Mouse (Mus musculus) cerebellum, postnatal 25 days (tissue): ENCODE data around the gene Pth1r.

Source experiments
- DNase-seq, 2 experiments: peaks; one replicate each; pipeline ENCODE4 v3.0.0; 2021; ENCODE audit warnings: mixed read lengths in 2 of 2

The Pth1r gene

DNA sequence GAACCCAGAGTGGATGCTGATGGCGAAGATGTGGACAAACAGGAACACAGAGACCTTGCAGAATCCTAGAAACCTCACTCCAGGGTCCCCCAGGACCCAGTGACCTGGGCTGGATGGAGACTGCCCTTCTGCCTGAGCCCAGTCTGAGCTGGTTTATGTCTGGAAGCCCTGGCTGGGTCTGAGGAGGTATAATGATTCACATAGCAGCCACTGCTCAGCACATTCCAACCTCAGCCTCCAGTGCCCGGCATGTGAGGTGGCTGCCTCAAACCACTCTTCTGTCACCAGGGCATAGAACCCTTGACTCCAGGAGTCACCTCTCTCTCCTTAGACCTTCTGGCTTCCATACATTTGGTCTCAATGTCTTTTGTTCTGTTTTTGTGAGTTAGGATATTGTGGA lies 1.5 kb upstream of the Pth1r start:
- DNase-seq = no peak

DNA sequence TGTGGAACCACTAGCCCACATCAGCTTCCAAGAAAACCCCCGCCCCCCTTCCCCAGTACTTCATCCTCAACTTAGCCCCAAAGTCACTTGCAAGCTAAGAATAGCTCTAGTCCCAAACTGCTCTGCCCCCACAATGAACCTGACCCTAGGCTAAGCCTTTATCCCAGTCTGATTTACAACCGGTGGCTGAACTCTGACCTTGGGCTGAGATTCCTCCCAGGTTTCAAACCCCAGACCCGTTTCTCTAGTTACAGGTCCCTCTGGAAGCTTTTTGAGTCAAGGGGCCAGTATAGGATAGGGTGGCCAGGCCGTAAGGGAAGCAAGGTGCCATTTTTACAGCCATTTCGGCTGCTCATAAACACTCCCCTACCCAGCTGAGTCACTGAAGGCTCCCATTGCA lies 707 bp downstream of the Pth1r start:
- DNase-seq = no peak

DNA sequence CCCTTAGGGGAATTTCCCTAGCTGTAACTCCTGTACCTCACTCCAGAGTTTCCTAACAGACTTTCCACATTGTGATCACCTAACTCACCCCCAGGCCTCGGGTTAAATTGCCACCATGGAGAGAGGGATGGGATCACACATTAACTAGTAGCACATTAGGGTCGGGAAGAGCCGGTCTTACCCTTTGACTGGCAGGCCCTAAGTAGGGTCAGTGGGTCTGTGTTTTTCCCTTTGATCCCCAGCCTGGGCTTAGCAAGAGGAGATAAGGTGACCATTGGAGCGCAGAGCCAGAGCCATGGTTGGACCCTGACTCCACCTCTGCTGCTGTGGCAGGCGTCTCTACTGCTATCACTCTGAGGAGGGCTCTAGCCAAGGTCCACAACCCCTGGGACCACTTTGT lies 1.2 kb downstream of the Pth1r start:
- DNase-seq = no peak

DNA sequence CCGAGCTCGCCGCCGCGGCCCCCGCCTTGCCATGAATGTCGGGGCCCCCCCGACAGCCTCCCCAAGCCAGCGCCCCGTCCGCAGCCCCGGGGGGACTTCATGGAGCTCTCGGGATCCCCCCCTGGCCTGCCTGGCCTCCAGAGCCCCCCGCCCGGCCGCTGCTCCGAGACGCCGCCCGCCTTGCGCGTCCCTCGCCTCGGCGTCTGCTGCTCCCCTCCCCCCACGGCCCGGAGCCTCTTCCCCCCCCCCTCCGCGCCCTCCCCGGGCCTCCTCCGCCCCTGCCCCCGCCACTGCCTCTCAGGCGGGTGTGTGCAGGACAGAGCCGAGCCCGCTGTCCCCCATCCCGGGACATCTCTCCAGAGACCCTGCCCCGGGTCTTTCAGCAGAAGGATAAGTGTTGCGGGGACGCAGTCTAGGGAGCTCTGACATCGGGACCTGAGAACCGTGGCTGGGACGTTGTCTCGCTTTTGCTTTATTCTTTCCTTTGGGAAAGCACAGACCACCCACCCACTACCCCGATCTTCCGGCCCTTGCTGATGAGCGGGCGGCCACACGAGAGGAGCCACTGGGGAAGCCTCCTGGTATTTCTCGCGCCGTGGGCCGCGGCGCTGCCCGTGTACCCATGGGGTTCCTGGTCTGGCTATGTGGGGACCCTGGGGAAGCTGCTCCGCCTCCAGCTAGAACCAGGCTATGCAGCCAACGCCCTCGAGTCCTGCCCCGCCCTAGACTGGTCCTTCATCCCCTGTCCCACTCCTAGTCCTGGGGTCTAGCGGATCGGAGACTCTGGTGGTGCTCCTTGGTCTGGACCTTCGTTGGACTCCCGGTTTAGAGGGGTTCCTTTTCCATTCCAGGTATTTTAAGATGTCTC lies 3.3 kb downstream of the Pth1r start:
- peak in 1 of 2 experiments; percentile 37 for DNase-seq

DNA sequence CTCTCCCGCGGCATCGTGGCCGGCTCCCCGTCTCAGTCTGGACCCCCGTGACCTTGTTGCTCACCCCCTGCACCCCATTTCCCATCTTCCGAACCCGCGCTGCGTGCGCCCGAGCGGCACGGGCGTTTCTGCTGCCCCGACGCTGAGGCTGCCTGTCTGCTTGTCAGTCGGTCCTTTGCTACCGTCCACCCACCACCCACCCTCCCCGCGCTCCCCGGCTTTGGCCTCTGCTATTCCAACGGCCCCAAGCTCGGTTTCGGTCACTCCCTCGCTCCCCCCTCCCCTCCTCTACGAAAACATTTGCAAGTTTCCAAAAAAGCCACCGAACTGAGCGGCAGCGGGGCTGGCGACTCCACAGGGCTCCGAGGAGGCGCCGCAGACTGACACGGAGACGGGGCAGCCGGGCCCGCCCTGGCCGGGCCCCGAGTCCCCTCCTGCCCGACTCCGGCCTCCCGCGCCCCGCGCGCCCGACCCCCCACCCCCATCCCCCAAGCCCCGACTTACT lies 3.9 kb downstream of the Pth1r start:
- DNase-seq = peak in 1 of 2 experiments; percentile 32

DNA sequence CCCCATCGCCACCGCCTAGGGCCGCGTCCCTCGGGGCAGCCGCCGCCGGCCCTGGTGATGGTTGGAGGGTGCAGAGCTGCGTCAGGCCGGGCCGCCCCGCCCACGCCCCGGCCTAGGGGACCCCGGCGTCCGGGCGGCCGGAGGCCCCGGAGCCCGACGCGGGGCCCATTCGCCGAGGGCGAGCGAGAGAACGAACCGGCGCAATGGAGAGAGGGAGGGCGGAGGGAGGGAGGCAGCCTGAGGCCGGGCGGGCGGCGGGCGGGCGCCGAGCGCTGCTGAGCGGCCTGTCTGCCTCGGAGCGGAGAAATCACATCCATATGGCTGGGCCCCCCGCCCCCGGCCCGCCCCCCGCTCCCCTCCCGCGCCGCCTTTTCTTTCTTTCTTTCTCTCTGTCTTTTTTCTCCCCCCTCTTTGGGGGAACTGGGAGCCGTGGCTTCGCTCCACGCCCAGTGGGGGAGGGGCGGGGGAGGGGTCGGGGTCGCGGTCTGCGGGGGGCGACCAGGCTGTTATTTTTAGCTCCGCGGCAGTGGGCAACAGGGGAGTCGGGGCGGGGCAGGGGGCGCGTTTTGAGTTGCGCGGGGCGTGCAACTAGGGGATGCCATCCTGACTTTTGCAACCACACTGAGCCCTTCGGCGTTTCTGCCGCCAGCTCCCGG lies 4.5 kb downstream of the Pth1r start:
- peak in 1 of 2 experiments; percentile 46 for DNase-seq

DNA sequence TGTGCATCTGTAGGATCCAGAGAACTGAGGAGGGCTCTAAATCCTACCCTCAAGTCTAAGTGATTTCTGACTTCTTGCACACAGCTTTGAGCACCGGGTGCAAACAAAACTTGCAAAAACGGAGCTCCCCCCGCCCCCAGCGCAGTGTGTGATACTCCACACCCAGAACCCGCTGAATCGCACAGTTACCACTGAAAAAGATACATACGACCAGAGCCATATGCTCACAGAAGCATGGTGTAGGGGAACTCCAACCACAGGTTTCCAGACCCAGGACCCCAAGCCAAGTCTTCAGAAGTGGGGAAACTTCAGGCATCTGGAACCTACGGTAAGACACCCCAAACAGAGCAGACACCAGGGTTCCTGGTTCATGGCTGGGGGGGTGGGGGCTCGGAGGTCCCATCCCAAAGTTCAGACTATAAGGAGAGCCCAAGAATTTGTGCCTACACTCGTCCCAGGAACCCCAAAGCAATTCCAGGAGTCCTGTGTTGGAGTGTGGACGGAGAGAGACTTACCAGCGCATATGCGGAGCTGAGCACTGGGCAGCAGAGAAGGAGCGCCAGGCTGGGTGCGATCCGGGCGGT lies 5.1 kb downstream of the Pth1r start, which contains the start of gene Myl3:
TSS of gene Myl3 (plus strand) at position 151 of the 584 bp plus-strand sequence.
- no peak for DNase-seq

DNA sequence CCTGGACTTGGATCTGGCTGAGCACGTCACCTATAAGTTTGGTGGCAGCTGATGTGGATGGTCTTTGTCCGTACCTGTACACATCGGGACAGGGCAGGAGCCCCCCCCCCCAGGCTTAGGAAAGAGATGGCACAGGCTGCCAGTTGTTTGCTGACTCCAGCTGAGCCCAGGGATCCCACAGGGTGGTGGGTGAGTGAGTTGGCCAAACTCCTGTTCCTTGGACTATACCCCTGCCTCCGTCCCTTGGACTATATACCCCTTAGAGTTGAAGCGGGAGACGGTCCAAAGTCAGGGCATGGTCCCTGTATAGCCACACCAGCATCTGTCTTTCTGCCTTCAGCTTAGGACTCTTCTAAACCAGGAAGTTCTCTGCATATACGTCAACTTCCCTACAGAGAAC lies 7.0 kb downstream of the Pth1r start:
- DNase-seq = no peak

DNA sequence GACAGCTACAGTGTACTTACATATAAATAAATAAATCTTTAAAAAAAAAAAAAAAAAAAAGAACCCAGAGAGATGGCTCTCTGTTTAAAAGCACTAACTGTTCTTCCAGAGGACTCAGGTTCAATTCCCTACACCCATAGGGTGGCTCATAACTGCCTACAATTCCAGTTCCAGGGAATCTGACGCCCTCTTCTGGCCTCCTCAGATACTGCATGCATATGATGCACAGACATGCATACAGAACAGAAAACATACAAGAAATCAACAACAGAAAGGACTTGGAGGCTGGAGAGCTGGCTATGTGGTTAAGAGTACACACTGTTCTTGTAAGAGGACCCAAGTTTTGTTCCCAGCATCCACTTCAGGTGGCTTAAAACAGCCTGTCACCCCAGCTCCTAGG lies 8.9 kb downstream of the Pth1r start:
- no peak for DNase-seq

DNA sequence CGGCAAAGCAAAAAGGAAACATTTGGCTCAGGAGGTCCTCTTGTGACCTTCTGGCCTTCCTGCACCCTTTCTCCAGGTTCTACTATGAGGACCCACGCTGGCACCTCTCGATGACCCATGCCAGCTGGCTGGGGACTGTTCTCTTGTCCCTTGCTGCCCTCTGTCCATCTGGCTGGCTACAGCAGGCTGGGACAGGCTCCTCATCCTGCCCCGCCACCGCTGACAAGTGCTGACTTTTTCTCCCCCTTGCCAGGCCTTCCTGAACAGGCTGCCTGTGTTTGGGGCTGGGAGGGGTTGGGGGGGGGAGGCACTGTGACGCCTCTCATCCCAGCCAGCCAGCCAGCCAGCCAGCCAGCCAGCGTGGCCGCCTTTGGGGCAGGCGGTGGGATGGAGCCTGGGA lies 10.6 kb downstream of the Pth1r start:
- peak in 1 of 2 experiments; percentile 41 for DNase-seq

DNA sequence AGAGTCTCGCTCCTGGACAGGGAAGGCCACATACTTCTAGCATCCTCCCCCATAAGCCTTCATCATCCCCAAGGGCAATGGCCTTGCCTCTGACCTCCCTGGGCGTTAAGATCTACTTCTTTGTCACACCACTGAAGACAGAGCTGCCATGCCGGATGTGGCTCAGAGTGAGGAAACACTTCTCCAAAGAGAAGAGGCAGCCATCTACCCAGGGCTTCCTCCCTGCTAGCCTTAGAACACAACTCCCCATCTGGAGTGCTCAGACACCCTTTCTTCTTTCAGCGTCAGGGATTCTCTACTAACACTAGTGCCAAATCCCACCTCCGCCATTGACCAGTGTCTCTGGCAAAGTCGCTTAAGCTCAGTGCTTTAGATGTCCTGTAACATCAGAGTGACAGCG lies 12.8 kb downstream of the Pth1r start:
- no peak for DNase-seq

DNA sequence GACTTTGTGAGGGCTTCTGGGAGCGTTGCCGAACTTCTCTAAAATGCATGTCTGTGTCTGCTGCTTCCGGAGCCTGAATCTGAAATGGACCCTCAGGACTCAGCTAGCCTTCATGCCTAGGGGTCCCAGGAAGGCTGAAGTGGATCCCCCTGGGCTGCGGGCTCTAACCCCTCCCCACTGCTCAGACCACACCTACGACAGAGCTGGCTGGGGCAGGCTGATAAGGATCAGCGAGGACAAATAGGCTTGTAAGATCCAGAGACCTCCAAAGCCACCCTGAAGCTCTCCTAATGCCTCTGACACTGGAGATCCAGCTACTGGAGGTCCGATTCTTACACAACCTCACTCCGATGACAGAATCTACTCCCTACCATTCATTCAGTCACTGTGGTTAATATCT lies 13.8 kb downstream of the Pth1r start:
- no peak for DNase-seq

DNA sequence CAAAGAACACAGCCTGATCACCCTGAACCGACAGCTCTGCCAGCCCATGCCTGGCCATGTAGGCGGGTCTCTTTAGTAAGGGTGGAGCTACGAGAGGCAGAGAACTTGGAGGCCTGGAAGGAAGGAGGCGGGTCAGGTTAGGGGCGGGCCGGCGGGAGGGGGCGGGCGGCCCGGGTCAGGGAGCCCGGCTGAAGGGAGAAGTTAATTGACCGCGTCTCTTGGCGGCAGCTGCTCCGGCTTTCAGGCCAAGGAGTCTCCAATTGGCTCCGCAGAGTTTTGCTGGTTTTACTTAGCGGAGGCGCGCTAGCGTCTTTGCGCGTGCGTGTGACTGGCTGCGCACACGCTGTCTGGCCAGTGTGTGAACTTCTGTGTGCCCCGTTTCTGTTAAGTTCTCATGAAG lies 14.3 kb downstream of the Pth1r start:
- DNase-seq = peak; percentile 37 to 53

DNA sequence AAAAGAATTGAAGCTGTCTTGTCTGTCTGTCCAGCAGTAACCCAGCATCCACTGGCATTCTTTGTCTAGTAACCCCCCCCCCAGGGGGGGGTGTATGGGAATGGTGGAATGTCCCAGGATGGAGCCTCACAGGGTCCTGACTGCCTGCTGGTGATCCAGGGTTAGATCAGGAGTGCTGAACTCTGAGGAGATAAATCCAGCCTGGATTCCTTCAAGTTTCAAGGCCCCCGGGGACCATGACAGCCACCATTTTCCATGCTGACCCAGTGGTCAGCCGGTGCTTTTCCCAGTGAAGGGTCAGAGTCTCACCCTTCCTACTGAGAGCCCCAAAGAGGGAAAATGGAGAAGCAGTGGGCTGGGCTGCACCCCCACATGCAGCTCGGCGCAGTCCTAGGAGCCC lies 15.1 kb downstream of the Pth1r start:
- no peak for DNase-seq

DNA sequence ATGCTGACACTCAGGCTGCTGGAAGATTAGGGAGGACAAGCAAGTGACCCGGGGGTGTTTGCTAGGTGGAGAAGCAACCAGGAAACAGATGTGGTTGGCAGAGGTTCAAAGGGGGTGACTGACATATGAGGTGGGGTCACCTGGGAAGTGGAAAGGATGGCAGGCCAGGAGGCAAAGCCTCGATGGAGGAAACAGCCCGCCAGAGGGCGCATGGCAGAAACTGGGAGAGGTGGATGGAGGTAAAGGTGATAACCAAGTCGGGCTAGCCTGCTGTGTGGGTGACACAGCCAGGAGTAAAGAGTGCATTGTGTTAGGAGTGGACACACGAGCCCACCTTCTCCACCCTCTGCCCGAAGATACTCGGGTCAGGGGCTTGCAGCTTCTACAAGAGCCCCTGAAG lies 17.1 kb downstream of the Pth1r start:
- DNase-seq = peak; percentile 60 to 78

DNA sequence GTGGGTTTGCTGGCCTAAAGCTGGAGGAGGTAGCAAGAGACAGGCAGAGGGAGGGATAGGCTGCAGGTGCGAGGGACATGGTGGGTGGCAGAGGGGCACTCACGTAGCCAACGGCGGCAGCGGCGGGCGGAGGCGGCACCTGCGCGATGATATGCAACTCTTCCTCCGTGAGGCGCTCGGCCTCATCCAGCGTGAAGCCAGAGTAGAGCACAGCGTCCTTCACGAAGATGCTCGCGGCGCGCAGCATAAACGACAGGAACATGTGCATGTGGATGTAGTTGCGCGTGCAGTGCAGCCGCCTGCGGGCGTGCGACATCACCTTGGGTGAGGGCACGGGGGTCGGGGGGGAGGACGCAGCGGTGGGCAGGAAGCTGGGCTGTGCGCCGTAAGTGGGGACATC lies 20.1 kb downstream of the Pth1r start:
- DNase-seq = no peak

DNA sequence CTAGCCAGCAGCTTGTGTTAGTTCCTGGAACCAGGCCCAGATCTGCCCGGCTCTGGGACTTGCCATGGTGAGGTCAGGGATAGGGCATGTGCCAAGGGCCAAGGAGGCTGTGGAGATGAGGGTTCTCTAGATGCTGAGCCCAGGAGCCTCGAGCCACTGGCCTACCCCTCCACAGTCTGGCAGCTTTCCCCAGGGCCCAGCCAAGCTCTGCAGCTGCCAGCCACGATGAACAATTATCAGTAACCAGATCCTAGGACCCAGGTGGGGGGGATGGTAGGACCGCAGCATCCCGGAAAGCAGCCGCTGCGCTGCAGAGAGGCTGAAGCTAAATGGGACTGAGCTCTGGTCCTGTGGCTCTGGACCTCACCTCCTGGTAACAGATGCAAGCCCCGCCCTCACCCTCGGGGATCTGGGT lies 21.2 kb downstream of the Pth1r start:
- DNase-seq = peak in 1 of 2 experiments; percentile 46

DNA sequence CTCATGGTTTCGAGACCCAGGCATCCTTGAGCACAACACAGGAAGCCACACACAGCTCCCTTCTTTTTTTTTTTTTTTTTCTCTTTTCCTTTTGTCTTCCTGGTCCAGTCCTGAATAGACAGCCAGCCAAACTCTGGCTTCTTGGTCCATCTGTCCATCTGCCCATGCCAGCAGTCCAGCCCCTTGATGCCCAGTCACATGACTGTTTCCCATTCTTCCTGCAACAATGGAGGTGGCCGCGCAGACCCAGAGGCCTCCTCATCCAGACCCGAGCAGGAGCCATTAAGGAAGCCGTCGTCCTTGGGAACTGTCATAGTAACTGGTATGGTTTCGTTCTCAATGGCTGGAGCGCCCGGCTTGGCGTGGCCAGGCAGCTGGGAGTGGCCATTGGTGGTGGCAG lies 24.9 kb downstream of the Pth1r start:
- DNase-seq = no peak

DNA sequence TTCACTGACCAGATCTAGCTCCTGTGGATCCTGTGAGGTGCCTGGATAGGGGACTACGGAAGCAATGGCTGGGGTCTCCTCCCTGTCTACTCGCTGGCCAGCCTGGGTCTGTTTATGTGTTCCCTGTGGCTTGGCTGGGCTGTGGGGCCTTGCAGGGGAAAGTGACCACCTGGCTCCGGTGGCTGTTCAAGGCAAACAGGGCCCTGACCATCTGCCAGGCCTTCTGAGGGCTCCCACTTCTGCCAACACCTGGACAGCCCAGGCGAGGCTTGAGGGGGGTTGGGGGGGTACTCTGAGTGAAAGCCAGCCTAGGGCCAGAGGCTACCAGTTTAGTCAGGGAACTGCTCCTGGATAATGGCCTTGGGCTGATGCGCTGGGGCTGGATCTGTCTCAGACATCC lies 27.0 kb downstream of the Pth1r start:
- no peak for DNase-seq

DNA sequence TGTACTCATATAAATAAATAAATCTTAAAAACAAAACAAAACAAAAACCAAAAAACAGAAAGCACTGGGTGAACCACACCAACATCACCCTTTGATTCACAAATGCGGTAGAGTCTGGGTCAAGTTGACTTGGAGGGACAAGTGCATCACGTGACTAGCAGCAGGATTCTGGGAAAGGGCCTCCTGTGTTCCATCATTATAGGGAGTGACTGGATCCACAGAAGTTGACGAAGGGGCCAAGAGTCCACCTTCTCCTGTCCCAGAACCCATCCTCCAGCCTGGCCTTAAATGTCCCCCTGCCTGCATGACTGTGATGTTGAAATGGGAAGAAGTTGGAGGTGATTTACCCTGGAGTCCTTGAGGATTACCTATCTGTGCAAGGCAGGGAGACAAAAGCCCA lies 28.1 kb downstream of the Pth1r start:
- no peak for DNase-seq

DNA sequence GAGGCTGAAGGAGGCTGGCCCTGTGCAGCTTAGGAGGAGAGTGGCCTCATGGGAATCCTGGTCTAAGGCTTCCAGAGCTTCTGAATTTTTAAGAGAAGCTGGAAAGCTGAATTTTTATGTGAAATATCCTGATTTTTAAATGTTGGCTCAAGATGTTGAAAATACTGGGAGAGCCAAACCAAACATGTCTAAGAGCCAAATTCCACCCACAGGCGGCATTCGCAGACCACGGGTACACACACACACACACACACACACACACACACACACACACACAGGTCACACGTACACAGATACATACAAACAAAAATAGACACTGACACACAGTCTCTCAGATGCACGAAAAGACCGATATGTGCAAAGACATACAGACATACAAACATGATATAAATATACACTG lies 28.9 kb downstream of the Pth1r start:
- DNase-seq = no peak

DNA sequence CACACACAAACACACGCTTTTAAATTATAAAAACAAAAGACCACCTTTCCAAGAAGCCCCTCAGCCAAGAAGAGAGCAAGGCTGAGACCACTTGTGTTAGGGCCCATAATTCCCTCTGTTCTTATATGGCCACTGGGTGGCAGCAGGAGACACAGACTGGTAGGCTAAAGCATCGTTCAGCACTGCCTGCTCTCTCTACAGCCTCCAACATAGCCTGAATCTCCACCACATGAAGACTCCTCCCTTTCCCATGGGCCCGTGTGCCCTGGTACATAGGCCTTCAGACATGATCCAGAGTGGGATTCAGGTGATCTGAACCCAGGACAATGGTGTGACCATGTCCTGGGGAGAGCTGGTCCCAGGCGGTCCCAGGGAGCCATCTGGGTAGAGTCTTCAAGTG lies 30.2 kb downstream of the Pth1r start:
- peak; percentile 51 to 74 for DNase-seq

DNA sequence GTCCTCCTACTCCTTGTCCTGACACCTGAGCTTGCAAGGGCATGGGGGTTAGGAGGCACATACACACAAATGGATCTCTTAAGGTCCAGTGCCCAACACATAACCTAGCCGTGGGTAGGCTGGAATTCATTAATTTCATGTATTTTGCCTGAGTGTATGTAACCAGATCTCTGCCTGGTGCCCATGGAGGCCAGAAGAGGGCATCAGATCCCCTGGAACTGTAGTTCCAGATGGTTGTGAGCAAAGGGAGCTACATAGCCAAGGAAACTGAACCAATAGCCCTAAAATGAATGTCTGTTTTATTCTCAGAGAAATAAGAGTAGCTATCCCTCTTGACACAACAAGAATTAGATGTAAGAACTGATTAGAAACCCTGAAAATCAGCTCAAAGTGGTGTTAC lies 31.5 kb downstream of the Pth1r start:
- DNase-seq = no peak

DNA sequence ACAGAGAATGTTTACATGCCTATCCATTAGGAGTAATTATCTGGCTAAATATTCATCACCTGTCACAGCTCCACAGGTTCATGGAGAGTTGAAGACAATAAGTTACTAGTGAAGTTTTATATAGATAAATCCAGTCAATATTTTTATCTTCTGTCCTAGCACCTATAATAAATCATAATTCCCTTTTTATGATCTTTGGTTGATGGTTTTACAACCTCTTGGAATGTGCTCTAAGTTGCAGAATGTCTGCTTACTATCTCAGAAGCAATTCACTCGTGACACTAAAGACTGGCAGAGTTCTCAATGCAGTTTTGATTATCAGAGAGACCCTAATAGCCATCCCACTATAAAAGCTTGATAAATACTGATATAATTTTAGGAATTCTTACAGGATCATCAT lies 33.6 kb downstream of the Pth1r start:
- no peak for DNase-seq
